Mouse (Mus musculus) E14TG2a.4 (cell line): ENCODE results near the gene Sdk1.

Source experiments
- H3K27me3 ChIP-seq: 2 replicates; pipeline ENCODE4 v1.6.1; 2014; ENCODE audit warnings: low read length, control low read depth; ENCODE audit not compliant: insufficient read depth
- H3K36me3 ChIP-seq: 2 replicates; pipeline ENCODE4 v1.6.1; 2014; ENCODE audit warnings: low read length, control low read depth; ENCODE audit not compliant: insufficient read depth
- H3K4me1 ChIP-seq: replicated peaks from 2 replicates; pipeline ENCODE4 v1.6.1; 2014; ENCODE audit warnings: low read depth, low read length, control low read depth
- H3K4me3 ChIP-seq: replicated peaks from 2 replicates; pipeline ENCODE4 v1.5.1; 2014; ENCODE audit warnings: mild to moderate bottlenecking, low read length
- H3K9me3 ChIP-seq: 2 replicates; pipeline ENCODE4 v1.6.1; 2014; ENCODE audit warnings: low read length, control low read depth
- CTCF ChIP-seq: conservative IDR thresholded peaks from 2 replicates; pipeline ENCODE4 v1.5.1; 2014; ENCODE audit warnings: low read length
- NANOG ChIP-seq: IDR thresholded peaks from 2 replicates; pipeline ENCODE4 v1.6.1; 2014; ENCODE audit warnings: borderline replicate concordance, low read length, mixed read lengths
- POU5F1 ChIP-seq: IDR thresholded peaks from 2 replicates; pipeline ENCODE4 v1.6.1; 2014; ENCODE audit warnings: low read length, borderline replicate concordance

Sdk1 gene

DNA sequence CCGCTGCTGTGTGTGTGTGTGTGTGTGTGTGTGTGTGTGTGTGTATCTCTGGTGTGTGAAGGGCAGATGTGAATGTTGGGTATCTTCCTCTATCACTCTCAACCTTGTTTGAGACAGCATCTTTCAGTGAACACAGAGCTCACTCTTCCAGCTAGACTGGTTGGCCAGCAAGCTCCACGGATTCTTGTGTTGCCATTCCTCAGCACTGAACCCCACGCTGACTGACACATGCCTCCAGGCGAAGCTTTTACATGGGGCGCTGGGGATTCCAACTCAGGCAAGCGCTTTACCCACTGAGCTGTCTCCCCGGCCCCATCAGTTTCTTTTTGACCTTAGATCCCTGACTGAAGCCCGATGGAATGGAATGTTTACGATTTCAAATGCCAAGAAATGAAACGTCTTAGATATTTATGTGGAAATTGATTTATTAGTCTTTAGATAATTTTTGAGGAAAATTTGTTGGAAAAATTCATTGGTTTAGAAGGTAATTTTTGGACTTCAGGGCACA lies 582.6 kb downstream of the Sdk1 start:
- H3K4me1 ChIP-seq, result no peaks in the 10 kb centered on the region
- no peaks in the 10 kb centered on the region for H3K9me3 ChIP-seq
- no peak overlapping the region for H3K4me3 ChIP-seq
- no peak for TF ChIP-seq NANOG
- no peak for TF ChIP-seq CTCF
- no peak for TF ChIP-seq POU5F1
- H3K27me3 ChIP-seq, result no peaks in the 10 kb centered on the region; the same call in 1 of the 2 replicates
- no peaks in the 10 kb centered on the region for H3K36me3 ChIP-seq

DNA sequence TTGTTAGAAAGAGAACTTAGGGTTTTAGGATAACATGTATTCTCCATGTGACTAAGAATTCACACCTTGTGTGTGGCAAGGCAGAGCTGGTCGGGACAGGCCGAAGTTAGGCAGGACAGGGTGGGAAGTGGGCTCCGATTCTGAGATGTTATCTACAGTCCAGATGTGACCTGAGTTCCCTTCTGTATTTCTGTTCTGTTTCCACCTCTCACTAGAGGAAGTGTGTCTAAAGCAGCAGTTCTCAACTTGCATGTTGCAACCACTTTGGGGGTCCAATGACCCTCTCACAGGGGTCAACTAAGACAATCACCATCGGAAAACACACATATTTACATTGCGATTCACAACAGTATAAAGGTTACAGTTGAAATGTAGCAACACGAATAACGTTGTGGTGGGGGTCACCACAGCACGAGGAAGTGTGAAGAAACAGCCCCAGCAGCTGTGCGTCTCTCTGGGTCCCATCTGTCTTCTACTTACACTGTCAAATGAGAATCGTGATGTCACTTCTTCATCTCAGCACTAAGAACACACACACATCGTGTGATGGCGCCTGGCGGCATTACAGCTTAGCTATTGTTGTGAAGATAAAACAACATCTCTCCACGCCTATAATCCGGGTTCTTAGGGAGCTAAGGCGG lies 583.6 kb downstream of the Sdk1 start:
- no peaks in the 10 kb centered on the region; the same call in 1 of the 2 replicates for H3K27me3 ChIP-seq
- TF ChIP-seq CTCF, result no peak
- no peak for TF ChIP-seq NANOG
- no peak for TF ChIP-seq POU5F1
- no peaks in the 10 kb centered on the region for H3K4me1 ChIP-seq
- H3K4me3 ChIP-seq, result no peak overlapping the region
- no peaks in the 10 kb centered on the region for H3K9me3 ChIP-seq
- H3K36me3 ChIP-seq, result no peaks in the 10 kb centered on the region

DNA sequence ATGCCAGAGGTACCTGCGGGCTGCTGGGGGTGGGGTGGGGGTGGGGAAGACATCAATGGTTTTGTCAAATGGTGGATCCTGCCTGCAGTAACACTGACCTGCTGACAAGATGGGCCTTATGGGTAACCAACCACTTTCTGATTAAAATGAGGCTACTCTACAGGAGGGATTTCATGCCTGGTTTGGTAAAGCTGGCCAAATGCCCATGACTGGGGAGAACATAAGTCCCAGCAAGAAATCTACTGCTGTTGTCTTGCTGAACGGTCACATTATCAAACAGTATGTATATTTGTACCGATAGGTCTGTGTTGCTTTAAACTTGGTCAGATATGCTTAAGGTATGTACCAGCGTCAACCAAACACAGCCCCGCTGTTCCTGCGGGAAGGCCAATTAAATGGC lies 594.3 kb downstream of the Sdk1 start:
- Histone ChIP-seq H3K27me3 (no peaks in the 10 kb centered on the region), H3K36me3 (no peaks in the 10 kb centered on the region), H3K4me3 (no peak overlapping the region), H3K4me1 (peaks cover 37% of the 10 kb centered on the region), H3K9me3 (no peaks in the 10 kb centered on the region)
- TF ChIP-seq POU5F1 (no peak), CTCF (no peak), NANOG (no peak)

DNA sequence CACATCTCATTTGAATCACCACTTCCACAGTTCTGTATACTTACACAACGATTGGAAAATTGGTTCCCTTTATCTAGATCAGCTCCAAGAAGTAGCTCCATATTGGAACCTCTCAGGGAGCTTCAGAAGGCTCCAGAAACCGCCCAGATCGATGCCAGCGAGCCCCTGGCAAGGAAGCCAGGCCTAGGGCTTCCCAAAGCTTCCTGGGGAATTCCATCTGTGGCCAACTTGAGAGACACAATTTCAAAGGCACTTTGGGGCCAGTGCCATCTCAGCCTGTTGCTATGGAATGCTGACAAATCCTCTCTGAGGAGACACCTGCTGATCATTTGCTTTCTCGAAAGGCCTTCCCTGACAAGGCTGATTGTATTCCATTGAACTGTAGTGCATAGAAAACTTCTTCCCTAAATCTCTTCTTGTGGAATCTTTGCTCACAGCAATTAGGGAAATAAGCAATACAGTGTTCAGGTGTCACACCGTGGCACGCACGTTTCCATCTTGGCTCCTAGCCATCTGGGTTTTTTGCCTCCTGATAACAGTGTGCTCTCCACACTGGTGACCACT lies 595.7 kb downstream of the Sdk1 start:
- Histone ChIP-seq H3K27me3 (no peaks in the 10 kb centered on the region), H3K9me3 (no peaks in the 10 kb centered on the region), H3K4me1 (peaks cover 37% of the 10 kb centered on the region), H3K4me3 (no peak overlapping the region), H3K36me3 (no peaks in the 10 kb centered on the region)
- no peak for TF ChIP-seq POU5F1
- TF ChIP-seq CTCF, result no peak
- no peak for TF ChIP-seq NANOG

DNA sequence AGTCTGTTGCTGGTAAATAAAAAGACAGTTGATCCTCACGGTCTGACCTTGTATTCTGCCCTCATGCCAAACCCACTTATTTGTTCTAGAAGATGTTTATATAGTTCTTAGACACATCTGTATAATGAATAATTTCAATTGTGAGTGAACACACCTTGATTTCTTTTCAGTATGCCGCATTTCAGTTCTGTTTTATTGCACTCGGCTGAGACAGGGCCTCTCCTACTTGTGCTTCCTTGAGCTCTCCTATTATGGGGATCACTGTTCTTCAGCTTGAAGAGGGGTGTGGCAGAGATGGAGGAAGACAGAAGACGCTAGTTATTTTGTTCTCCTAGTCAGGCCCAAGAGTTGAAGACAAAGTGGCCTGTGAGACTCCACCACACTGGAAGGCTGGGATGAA lies 603.4 kb downstream of the Sdk1 start:
- Histone ChIP-seq H3K27me3 (no peaks in the 10 kb centered on the region), H3K36me3 (no peaks in the 10 kb centered on the region), H3K9me3 (no peaks in the 10 kb centered on the region), H3K4me3 (no peak overlapping the region), H3K4me1 (no peaks in the 10 kb centered on the region; the same call in 1 of the 2 replicates)
- TF ChIP-seq POU5F1 (no peak), CTCF (no peak), NANOG (no peak)

DNA sequence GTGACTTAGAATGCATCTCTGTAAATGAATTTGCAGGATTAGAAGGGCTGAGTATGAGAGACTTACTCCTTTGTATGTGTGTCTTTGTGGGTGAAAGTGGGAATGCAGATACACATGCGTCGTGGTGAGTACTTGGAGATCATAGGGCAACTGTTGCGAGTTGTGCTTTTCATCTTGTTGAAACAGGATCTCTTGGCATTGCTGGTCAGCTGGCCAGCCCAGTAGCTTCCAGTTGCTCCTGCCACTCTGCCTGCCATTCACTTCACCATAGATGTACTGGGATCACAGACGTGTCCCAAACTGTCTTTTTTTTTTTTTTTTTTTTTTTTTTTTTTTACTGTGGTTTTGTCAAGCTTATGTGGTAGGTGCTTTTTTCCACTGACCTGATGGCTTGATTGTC lies 606.4 kb downstream of the Sdk1 start:
- H3K36me3 ChIP-seq, result no peaks in the 10 kb centered on the region
- no peaks in the 10 kb centered on the region for H3K9me3 ChIP-seq
- no peak overlapping the region for H3K4me3 ChIP-seq
- peaks cover 7% of the 10 kb centered on the region for H3K4me1 ChIP-seq
- no peaks in the 10 kb centered on the region for H3K27me3 ChIP-seq
- TF ChIP-seq CTCF (no peak), POU5F1 (no peak), NANOG (no peak)

DNA sequence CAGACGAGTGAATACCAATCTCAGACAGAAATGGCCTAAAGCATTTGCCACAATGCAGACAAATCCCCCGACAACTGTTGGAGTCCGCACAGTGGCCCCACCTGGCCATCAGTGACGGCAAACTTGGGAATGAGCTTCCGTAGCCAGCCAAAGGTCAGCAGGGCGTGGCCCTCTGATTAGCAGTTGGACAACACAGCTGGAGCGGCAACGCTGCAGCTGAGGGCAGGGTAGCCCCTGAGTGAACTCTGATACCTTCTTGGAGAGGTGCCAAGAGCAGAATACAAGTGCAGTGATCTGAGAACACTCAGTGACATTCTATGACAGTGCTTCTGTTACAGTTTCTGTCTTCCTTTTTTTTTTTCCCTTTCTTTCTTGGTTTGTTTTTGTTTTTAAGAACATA lies 610.9 kb downstream of the Sdk1 start:
- TF ChIP-seq CTCF (no peak), NANOG (no peak), POU5F1 (no peak)
- no peaks in the 10 kb centered on the region for H3K27me3 ChIP-seq
- no peaks in the 10 kb centered on the region for H3K36me3 ChIP-seq
- no peak overlapping the region for H3K4me3 ChIP-seq
- peaks cover 8% of the 10 kb centered on the region for H3K4me1 ChIP-seq
- peaks cover 10% of the 10 kb centered on the region for H3K9me3 ChIP-seq

DNA sequence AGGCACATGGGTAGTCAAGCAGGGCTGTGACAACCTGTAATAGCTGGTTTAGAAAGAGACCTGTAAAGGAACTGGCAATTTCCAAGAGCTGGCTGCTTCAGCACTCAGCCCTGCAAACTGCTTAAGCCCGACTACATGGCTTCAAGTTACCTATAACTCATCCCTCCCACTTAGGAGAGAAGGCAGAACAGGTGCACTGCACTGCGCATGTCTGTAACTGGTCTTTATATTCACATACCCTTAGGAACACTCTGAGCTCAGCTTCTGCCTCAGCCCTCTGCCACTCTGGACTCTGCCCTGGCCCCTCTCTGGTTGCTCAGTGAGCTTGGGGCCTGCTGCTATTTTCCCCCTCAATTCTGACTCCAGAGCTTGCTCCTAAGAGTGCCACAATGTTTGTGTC lies 615.2 kb downstream of the Sdk1 start:
- TF ChIP-seq POU5F1 (no peak), NANOG (no peak), CTCF (no peak)
- peaks cover 10% of the 10 kb centered on the region for H3K9me3 ChIP-seq

DNA sequence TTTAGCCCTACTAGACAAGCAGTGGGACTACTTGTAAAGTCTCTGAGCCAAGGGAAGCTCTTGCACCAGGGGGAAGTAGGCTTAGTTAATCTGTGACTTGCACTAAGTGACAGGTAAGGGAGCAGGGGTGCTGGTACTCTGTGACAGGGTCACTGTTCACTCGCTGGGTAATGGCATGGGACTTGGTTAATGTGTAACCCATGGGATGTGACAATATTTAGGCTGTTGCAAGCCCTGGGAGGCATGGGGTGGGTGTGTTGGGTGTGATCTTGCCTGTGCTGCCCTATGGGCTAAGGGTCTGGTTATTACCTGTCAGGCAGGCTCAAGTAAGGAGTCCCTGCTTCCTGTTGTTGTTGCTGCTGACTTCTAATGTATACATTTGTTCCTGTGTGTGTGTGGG lies 616.5 kb downstream of the Sdk1 start:
- TF ChIP-seq CTCF, result no peak
- TF ChIP-seq POU5F1, result no peak
- TF ChIP-seq NANOG, result no peak
- peaks cover 10% of the 10 kb centered on the region for H3K9me3 ChIP-seq
- peaks cover under 1% of the 10 kb centered on the region; the same call in 1 of the 2 replicates for H3K4me1 ChIP-seq
- no peaks in the 10 kb centered on the region for H3K27me3 ChIP-seq
- no peak overlapping the region for H3K4me3 ChIP-seq
- no peaks in the 10 kb centered on the region for H3K36me3 ChIP-seq

More for the DNA sequence above, 615.2 kb downstream of the Sdk1 start:
- Histone ChIP-seq H3K4me3 (no peak overlapping the region), H3K4me1 (peaks cover 8% of the 10 kb centered on the region), H3K27me3 (no peaks in the 10 kb centered on the region), H3K36me3 (no peaks in the 10 kb centered on the region)
